Mouse (Mus musculus): ENCODE measurements around the gene Hoxb2.

Hoxb2 gene

GRCm38 (mm10) chr11:96352691-96353521, 2.6 kb downstream of the Hoxb2 start:
- DNase-seq = no peak

- no peak for DNase-seq
Measured at GRCm38 (mm10) chr11:96353522-96353841, 3.2 kb downstream of the Hoxb2 start.

- DNase-seq = no peak
Measured at GRCm38 (mm10) chr11:96353939-96354338, 3.6 kb downstream of the Hoxb2 start.

GRCm38 (mm10) chr11:96354376-96354775, 4.1 kb downstream of the Hoxb2 start:
- DNase-seq = no peak

GRCm38 (mm10) chr11:96354801-96355311, 4.5 kb downstream of the Hoxb2 start:
- DNase-seq = no peak

- DNase-seq = no peak
Measured at GRCm38 (mm10) chr11:96363807-96364206, 13.5 kb downstream of the Hoxb2 start.

- no peak for DNase-seq
Measured at GRCm38 (mm10) chr11:96365441-96366091, 15.2 kb downstream of the Hoxb2 start, which contains the start of gene Hoxb1. Gene Hoxb1, plus strand, starts transcription at chr11:96365752.

- DNase-seq = no peak
Measured at GRCm38 (mm10) chr11:96366092-96367041, 16.0 kb downstream of the Hoxb2 start.

- DNase-seq = no peak
Measured at GRCm38 (mm10) chr11:96367141-96367540, 16.8 kb downstream of the Hoxb2 start.

GRCm38 (mm10) chr11:96368686-96369085, 18.4 kb downstream of the Hoxb2 start:
- no peak for DNase-seq

- no peak for DNase-seq
Measured at GRCm38 (mm10) chr11:96369140-96369539, 18.8 kb downstream of the Hoxb2 start.

- DNase-seq = no peak
Measured at GRCm38 (mm10) chr11:96371726-96372125, 21.4 kb downstream of the Hoxb2 start.

- no peak for DNase-seq
Measured at GRCm38 (mm10) chr11:96372519-96372918, 22.2 kb downstream of the Hoxb2 start.

GRCm38 (mm10) chr11:96374810-96375209, 24.5 kb downstream of the Hoxb2 start:
- no peak for DNase-seq

GRCm38 (mm10) chr11:96383381-96383780, 33.1 kb downstream of the Hoxb2 start:
- no peak for DNase-seq

- no peak for DNase-seq
Measured at GRCm38 (mm10) chr11:96387635-96388034, 37.3 kb downstream of the Hoxb2 start.

- DNase-seq = no peak
Measured at GRCm38 (mm10) chr11:96396772-96397626, 46.7 kb downstream of the Hoxb2 start.

- DNase-seq = no peak
Measured at GRCm38 (mm10) chr11:96397806-96398335, 47.5 kb downstream of the Hoxb2 start.

- no peak for DNase-seq
Measured at GRCm38 (mm10) chr11:96399923-96400322, 49.6 kb downstream of the Hoxb2 start.

Data from right cerebral cortex, postnatal 25 days (tissue).